Mouse (Mus musculus) stomach, adult 2 months (tissue): ENCODE measurements around the gene Cd300lb. TPM values are rescaled to one million over a fixed set of nuclear protein-coding genes. Genes with fewer than 3 reads are reported as not detected.

Experiments
- polyA plus RNA-seq: library from polyadenylated mRNA; depleted of rRNA; stranded (reverse); fragments of >200 nt; gene quantifications from 2 replicates; pipeline ENCODE4 v1.2.3, GENCODE M21; 2012; rRNA removed

Gene Cd300lb
- polyA plus RNA-seq, result 0.58 and 0.64 TPM in 2 replicates

GRCm38 (mm10) chr11:114934144-114934543 lies at the start of gene Cd300lb:
Cd300lb (minus strand) TSS chr11:114934386.

GRCm38 (mm10) chr11:114968752-114969207 lies 34.6 kb upstream of the Cd300lb start, which contains the start of gene Cd300c:
Cd300c (minus strand) TSS chr11:114969157.

GRCm38 (mm10) chr11:114889991-114890518 lies 44.1 kb downstream of the Cd300lb start, which contains the start of gene Cd300a:
Cd300a (plus strand) TSS chr11:114890041.

Other genes starting within 250 kb of the Cd300lb start
- 0.16 and 0.31 TPM in 2 replicates for gene Dnaic2, start 207.0 kb downstream of the Cd300lb start, polyA plus RNA-seq
- 0.52 and 1.1 TPM in 2 replicates for gene Kif19a, start 169.0 kb downstream of the Cd300lb start, polyA plus RNA-seq
- gene Btbd17, start 138.4 kb downstream of the Cd300lb start, polyA plus RNA-seq, result 0.78 and 2.2 TPM in 2 replicates
- gene Gpr142, start 135.5 kb downstream of the Cd300lb start, polyA plus RNA-seq, result 0.23 and 0.43 TPM in 2 replicates
- 5.8 and 8.1 TPM in 2 replicates for gene Gprc5c, start 83.2 kb downstream of the Cd300lb start, polyA plus RNA-seq
- 0.24 and 0.39 TPM in 2 replicates for gene Cd300a, start 44.3 kb downstream of the Cd300lb start, polyA plus RNA-seq
- gene Cd300c, start 34.8 kb upstream of the Cd300lb start, polyA plus RNA-seq, result 0.26 and 0.32 TPM in 2 replicates
- 0.34 and 0.44 TPM in 2 replicates for gene Cd300ld, start 55.5 kb upstream of the Cd300lb start, polyA plus RNA-seq
- 2.0 and 2.5 TPM in 2 replicates for gene Cd300c2, start 67.5 kb upstream of the Cd300lb start, polyA plus RNA-seq
- gene Cd300ld2, start 81.8 kb upstream of the Cd300lb start, polyA plus RNA-seq, result not detected in 2 replicates
- gene Cd300ld4, start 92.6 kb upstream of the Cd300lb start, polyA plus RNA-seq, result 0.39 TPM in 1 of 2 replicates, not detected in the other
- gene Cd300ld5, start 103.4 kb upstream of the Cd300lb start, polyA plus RNA-seq, result 1.5 and 2.2 TPM in 2 replicates
- 2.0 and 7.5 TPM in 2 replicates for gene Cd300ld3, start 114.0 kb upstream of the Cd300lb start, polyA plus RNA-seq
- 0.12 and 0.21 TPM in 2 replicates for gene Cd300e, start 127.8 kb upstream of the Cd300lb start, polyA plus RNA-seq
- 0.74 and 1.2 TPM in 2 replicates for gene Rab37, start 157.0 kb upstream of the Cd300lb start, polyA plus RNA-seq
- 1.7 and 2.3 TPM in 2 replicates for gene Cd300lf, start 199.6 kb upstream of the Cd300lb start, polyA plus RNA-seq
- 43.1 and 57.6 TPM in 2 replicates for gene Slc9a3r1, start 229.0 kb upstream of the Cd300lb start, polyA plus RNA-seq